Mouse (Mus musculus): ENCODE data around the gene Klhdc9.
"Not testable (repeated sequence)": the region's sequence is repeated elsewhere in the genome, so short reads cannot be mapped to it uniquely, and the experiment has no call there.

Gene Klhdc9

GRCm38 (mm10) chr1:171356814-171357213 is 3.8 kb downstream of the Klhdc9 start:
- no peak for DNase-seq (ENCODE audit: low spot score)

- DNase-seq (ENCODE audit: low spot score): no peak
Measured at GRCm38 (mm10) chr1:171355812-171356340, 4.7 kb downstream of the Klhdc9 start.

GRCm38 (mm10) chr1:171349210-171349609 is 11.4 kb downstream of the Klhdc9 start:
- no peak for DNase-seq (ENCODE audit: low spot score)

- no peak for DNase-seq (ENCODE audit: low spot score)
Measured at GRCm38 (mm10) chr1:171348665-171349064, 11.9 kb downstream of the Klhdc9 start.

- DNase-seq (ENCODE audit: low spot score): no peak
Measured at GRCm38 (mm10) chr1:171346095-171346450, 14.5 kb downstream of the Klhdc9 start.

GRCm38 (mm10) chr1:171345225-171346094 is 15.1 kb downstream of the Klhdc9 start, which contains the start of the genes Nit1 and Pfdn2:
Gene Nit1, minus strand, starts transcription at chr1:171345646.
Gene Pfdn2, plus strand, starts transcription at chr1:171345670.
- peak; percentile 92 for DNase-seq (ENCODE audit: low spot score)

- DNase-seq (ENCODE audit: low spot score): no peak
Measured at GRCm38 (mm10) chr1:171344715-171345114, 15.9 kb downstream of the Klhdc9 start.

- DNase-seq (ENCODE audit: low spot score): peak; percentile 16
Measured at GRCm38 (mm10) chr1:171343922-171344677, 16.5 kb downstream of the Klhdc9 start.

- DNase-seq (ENCODE audit: low spot score): no peak
Measured at GRCm38 (mm10) chr1:171342262-171343207, 18.1 kb downstream of the Klhdc9 start.

- no peak for DNase-seq (ENCODE audit: low spot score)
Measured at GRCm38 (mm10) chr1:171330216-171330560, 30.4 kb downstream of the Klhdc9 start.

GRCm38 (mm10) chr1:171329433-171330215 is 31.0 kb downstream of the Klhdc9 start:
- DNase-seq (ENCODE audit: low spot score): peak; percentile 88

GRCm38 (mm10) chr1:171328839-171329432 is 31.7 kb downstream of the Klhdc9 start, which contains the start of gene Dedd:
Gene Dedd, plus strand, starts transcription at chr1:171329145.
- DNase-seq (ENCODE audit: low spot score): peak; percentile 89

- DNase-seq (ENCODE audit: low spot score): no peak
Measured at GRCm38 (mm10) chr1:171328244-171328643, 32.4 kb downstream of the Klhdc9 start.

GRCm38 (mm10) chr1:171326588-171326987 is 34.0 kb downstream of the Klhdc9 start:
- DNase-seq (ENCODE audit: low spot score): not testable (repeated sequence)

GRCm38 (mm10) chr1:171325571-171325970 is 35.0 kb downstream of the Klhdc9 start:
- no peak for DNase-seq (ENCODE audit: low spot score)

GRCm38 (mm10) chr1:171322012-171322411 is 38.6 kb downstream of the Klhdc9 start:
- DNase-seq (ENCODE audit: low spot score): no peak

GRCm38 (mm10) chr1:171321415-171321814 is 39.2 kb downstream of the Klhdc9 start:
- peak; percentile 76 for DNase-seq (ENCODE audit: low spot score)

GRCm38 (mm10) chr1:171320151-171320550 is 40.4 kb downstream of the Klhdc9 start:
- no peak for DNase-seq (ENCODE audit: low spot score)

- DNase-seq (ENCODE audit: low spot score): no peak
Measured at GRCm38 (mm10) chr1:171319748-171320147, 40.9 kb downstream of the Klhdc9 start.

- DNase-seq (ENCODE audit: low spot score): no peak
Measured at GRCm38 (mm10) chr1:171309321-171309720, 51.3 kb downstream of the Klhdc9 start.

All from retina, embryonic 14.5 days (tissue).